Mouse (Mus musculus) CH12.LX (cell line): ENCODE results near the gene Stk38l.

ENCODE experiments used
- BHLHE40 ChIP-seq: IDR thresholded peaks from 2 replicates; pipeline ENCODE4 v1.6.1; 2011; ENCODE audit warnings: mild to moderate bottlenecking, low read depth, low read length, improper control_type of control experiment
- CTCF ChIP-seq, 2 experiments: IDR thresholded peaks in 1 of 2; conservative IDR thresholded peaks in 1 of 2; 2 replicates each; pipeline ENCODE4 v1.5.1; 2011 to 2012; ENCODE audit warnings: low read depth in 2 of 2, low read length in 2 of 2, improper control_type of control experiment in 1 of 2, inconsistent platforms in 1 of 2, mild to moderate bottlenecking in 1 of 2, moderate library complexity in 1 of 2
- HCFC1 ChIP-seq: IDR thresholded peaks from 2 replicates; pipeline ENCODE4 v1.6.1; 2012; ENCODE audit warnings: low read depth, mild to moderate bottlenecking, inconsistent platforms, low read length, improper control_type of control experiment
- JUND ChIP-seq: conservative IDR thresholded peaks from 2 replicates; pipeline ENCODE4 v1.6.1; 2011; ENCODE audit warnings: low read depth, low read length, improper control_type of control experiment
- MAX ChIP-seq: IDR thresholded peaks from 2 replicates; pipeline ENCODE4 v1.6.1; 2011; ENCODE audit warnings: low read length, improper control_type of control experiment
- MXI1 ChIP-seq: IDR thresholded peaks from 2 replicates; pipeline ENCODE4 v1.6.1; 2011; ENCODE audit warnings: mild to moderate bottlenecking, low read depth, low read length, improper control_type of control experiment
- PAX5 ChIP-seq: IDR thresholded peaks from 2 replicates; pipeline ENCODE4 v1.6.1; 2012; ENCODE audit warnings: low read length, inconsistent platforms, mixed read lengths
- POLR2A ChIP-seq: IDR thresholded peaks from 2 replicates; pipeline ENCODE4 v1.6.1; 2011; ENCODE audit warnings: low read depth, mild to moderate bottlenecking, improper control_type of control experiment, low read length
- USF1 ChIP-seq: IDR thresholded peaks from 2 replicates; pipeline ENCODE4 v1.6.1; 2014; ENCODE audit warnings: low read depth, mild to moderate bottlenecking, inconsistent platforms, low read length, improper control_type of control experiment
- ZC3H11A ChIP-seq: IDR thresholded peaks from 2 replicates; pipeline ENCODE4 v1.6.1; 2012; ENCODE audit warnings: low read depth, mild to moderate bottlenecking, inconsistent platforms, low read length, improper control_type of control experiment
- ZMIZ1 ChIP-seq: IDR thresholded peaks from 2 replicates; pipeline ENCODE4 v1.6.1; 2012; ENCODE audit warnings: low read depth, mild to moderate bottlenecking, inconsistent platforms, low read length, improper control_type of control experiment
- ZNF384 ChIP-seq: IDR thresholded peaks from 2 replicates; pipeline ENCODE4 v1.6.1; 2012; ENCODE audit warnings: low read depth, low read length, improper control_type of control experiment, inconsistent platforms

- TF ChIP-seq JUND = no peak
- no peak for TF ChIP-seq ZMIZ1
- TF ChIP-seq MXI1 = no peak
- TF ChIP-seq POLR2A = no peak
- TF ChIP-seq CTCF (conservative IDR thresholded peaks at IDR 0.05 in 1 of 2, IDR thresholded peaks at IDR 0.05 in 1 of 2; ENCODE audit: low read depth in 2 of 2, low read length in 2 of 2) = no peak
- TF ChIP-seq MAX = no peak
- no peak for TF ChIP-seq PAX5
- no peak for TF ChIP-seq HCFC1
- no peak for TF ChIP-seq BHLHE40
- no peak for TF ChIP-seq ZNF384
- TF ChIP-seq USF1 = no peak
- no peak for TF ChIP-seq ZC3H11A
Observed at GRCm38 (mm10) chr6:146764593-146764992, 39.8 kb downstream of the Stk38l start.
